15 mouse cellular contexts compared by ENCODE assay signal in genomic region chrX:13621473-13621872, GRCm38 (mm10). TPM values are rescaled to one million over a fixed set of nuclear protein-coding genes. Genes with fewer than 3 reads are reported as not detected.
A peak's percentile ranks its signal among the peaks of the same experiment; 100 is the strongest.
DNase-seq lines count a peak whose midpoint lies in the region; ATAC-seq and TF ChIP-seq lines count a peak whose summit lies in the region.
"Had no signal": no experiment of that assay in that cellular context is flagged by ENCODE, and none has a peak within 500 bp of the region (broad histone marks: within the 10 kb centered on the region; RNA-seq: fewer than 3 reads in every experiment).

No protein-coding gene starts in this region.

- H3K4me3 ChIP-seq in lung, postnatal 0 days (ENCODE audit: low read depth, low read length) = no peak overlapping the region
- H3K4me3 ChIP-seq: embryonic facial prominence, embryonic 15.5 days had no signal

- no peak overlapping the region for H3K4me2 ChIP-seq in lung, postnatal 0 days (replicated peaks; ENCODE audit: low read depth, low read length)
- H3K4me2 ChIP-seq: embryonic facial prominence, embryonic 15.5 days had no signal

- no peaks in the 10 kb centered on the region for H3K36me3 ChIP-seq in lung, postnatal 0 days (ENCODE audit: insufficient read depth, low read length)
- H3K36me3 ChIP-seq: embryonic facial prominence, embryonic 15.5 days had no signal

- TF ChIP-seq CTCF in lung, postnatal 0 days (IDR thresholded peaks at IDR 0.05) = no peak

- H3K27me3 ChIP-seq in lung, postnatal 0 days (replicated peaks; ENCODE audit: insufficient read depth, low read length) = no peaks in the 10 kb centered on the region

- no peaks in the 10 kb centered on the region for H3K9me3 ChIP-seq in lung, postnatal 0 days (ENCODE audit: low read length)
- H3K9me3 ChIP-seq: embryonic facial prominence, embryonic 15.5 days had no signal

- no peak for TF ChIP-seq EP300 in lung, postnatal 0 days (IDR thresholded peaks at IDR 0.05)

- H3K27ac ChIP-seq in lung, postnatal 0 days (ENCODE audit: low read length) = peak overlapping the region; percentile 43; the same call in 1 of the 2 replicates
- H3K27ac ChIP-seq: embryonic facial prominence, embryonic 15.5 days had no signal

- WGBS in lung, postnatal 0 days = 44% methylated on average over 4 of the region's 4 CpGs

- no peak overlapping the region for H3K9ac ChIP-seq in lung, postnatal 0 days (replicated peaks; ENCODE audit: low read depth)
- H3K9ac ChIP-seq: embryonic facial prominence, embryonic 15.5 days; liver, postnatal 0 days had no signal

- DNase-seq in kidney, adult 11 months = peak; percentile 5
- no peak for DNase-seq in kidney, adult 18-20 months
- DNase-seq in lung, postnatal 0 days (ENCODE audit: low spot score) = peak; percentile 27
- no peak for DNase-seq in lung, postnatal 14 days
- DNase-seq in kidney, postnatal 14 days = peak; percentile 4
- DNase-seq in left cerebral cortex, adult 9 months (ENCODE audit: low spot score in 2 of 2) = no peak
- no peak for DNase-seq in frontal cortex, adult 2 months (ENCODE audit: extremely low spot score in 1 of 2, low spot score in 1 of 2)
- DNase-seq: adrenal gland, postnatal 36 days; cerebellum, postnatal 14 days; embryo, embryonic 11 days; liver; liver, postnatal 0 days; spleen, adult 18-20 months; thymus, adult 2 months had no signal

- peak; percentile 32; the same call in 1 of the 2 replicates for ATAC-seq in lung, postnatal 0 days
- ATAC-seq: liver, postnatal 0 days had no signal

- no peaks in the 10 kb centered on the region for H3K4me1 ChIP-seq in lung, postnatal 0 days (ENCODE audit: insufficient read depth, low read depth, low read length)
- H3K4me1 ChIP-seq: embryonic facial prominence, embryonic 15.5 days had no signal

RNA-seq across cellular contexts. Expression of gene Gpr34, which starts 10.4 kb away (rescaled TPM):
- 4.3 and 4.4 TPM in 2 replicates for polyA plus RNA-seq in lung, postnatal 0 days (2015; fragmentation: Nextera tagmentation; extraction: Ambion mirVana)
- polyA plus RNA-seq in frontal cortex, adult 2 months (2012; rRNA removed) = 10.9 and 17.2 TPM in 2 replicates

RNA-seq across cellular contexts. Expression of gene Gpr82, which starts 39.7 kb away (rescaled TPM):
- 0.07 and 0.32 TPM in 2 replicates for polyA plus RNA-seq in lung, postnatal 0 days (2015; fragmentation: Nextera tagmentation; extraction: Ambion mirVana)
- 0.04 TPM in 1 of 2 replicates, not detected in the other for polyA plus RNA-seq in frontal cortex, adult 2 months (2012; rRNA removed)
- polyA plus RNA-seq: liver, postnatal 0 days had no signal

Comparison
In these comparisons a context has a peak if more than half of its experiments do, and no peak if none do; other contexts are left out.
1. DNase-seq: peak in kidney, adult 11 months (single experiment), lung, postnatal 0 days (single experiment) and kidney, postnatal 14 days (single experiment); none in kidney, adult 18-20 months (single experiment), lung, postnatal 14 days (single experiment), left cerebral cortex, adult 9 months (0 of 2) and frontal cortex, adult 2 months (0 of 2).